Mouse (Mus musculus): ENCODE data around the gene Ablim1.

Ablim1 gene

DNA sequence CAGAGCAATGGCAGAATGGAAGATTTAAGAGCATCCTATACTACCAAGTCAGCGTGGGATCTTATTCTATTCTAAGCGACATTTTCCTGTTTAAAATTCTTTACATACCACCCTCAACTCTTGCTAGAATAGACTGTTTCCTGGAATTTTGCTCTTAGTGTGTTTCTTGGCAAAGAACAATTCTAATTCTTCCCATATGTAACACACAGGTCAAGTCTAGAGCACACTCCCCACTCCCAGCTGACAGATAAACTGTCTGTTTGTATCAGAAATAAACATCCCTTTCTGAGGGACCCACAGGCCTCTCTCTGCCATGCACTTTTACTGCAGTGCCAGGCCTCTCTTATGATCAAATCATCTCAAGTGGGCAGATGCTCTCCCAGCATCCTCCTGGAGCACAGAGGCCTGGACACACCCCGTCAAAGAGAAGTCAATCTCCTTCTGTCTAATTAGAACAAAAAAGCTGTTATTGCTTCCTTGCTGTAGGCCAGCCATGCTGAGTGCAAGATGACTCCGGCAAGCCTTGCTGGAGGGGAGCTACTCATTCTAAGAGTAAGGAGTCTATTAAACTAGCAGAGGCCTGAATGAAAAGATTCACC lies 211.3 kb downstream of the Ablim1 start:
- no peak for DNase-seq (ENCODE audit: low spot score)

DNA sequence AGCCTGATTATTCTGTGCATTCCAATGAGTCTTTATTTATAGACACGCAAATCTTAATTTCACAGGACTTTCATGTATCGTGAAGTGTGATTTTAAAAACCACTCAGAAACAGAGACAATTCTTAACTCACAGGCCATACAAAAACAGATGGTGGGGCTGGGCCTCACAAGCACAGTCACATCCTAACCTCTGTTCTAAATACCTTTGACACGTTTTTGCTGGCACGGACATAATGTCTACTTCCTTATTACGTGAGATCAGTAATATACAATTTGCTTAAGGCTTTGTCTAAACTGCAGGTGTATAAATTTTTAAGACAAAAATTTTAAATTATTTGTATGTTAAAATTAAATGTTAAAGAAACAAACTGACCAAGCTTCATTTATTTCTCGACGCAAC lies 212.7 kb downstream of the Ablim1 start:
- DNase-seq (ENCODE audit: low spot score), result no peak

DNA sequence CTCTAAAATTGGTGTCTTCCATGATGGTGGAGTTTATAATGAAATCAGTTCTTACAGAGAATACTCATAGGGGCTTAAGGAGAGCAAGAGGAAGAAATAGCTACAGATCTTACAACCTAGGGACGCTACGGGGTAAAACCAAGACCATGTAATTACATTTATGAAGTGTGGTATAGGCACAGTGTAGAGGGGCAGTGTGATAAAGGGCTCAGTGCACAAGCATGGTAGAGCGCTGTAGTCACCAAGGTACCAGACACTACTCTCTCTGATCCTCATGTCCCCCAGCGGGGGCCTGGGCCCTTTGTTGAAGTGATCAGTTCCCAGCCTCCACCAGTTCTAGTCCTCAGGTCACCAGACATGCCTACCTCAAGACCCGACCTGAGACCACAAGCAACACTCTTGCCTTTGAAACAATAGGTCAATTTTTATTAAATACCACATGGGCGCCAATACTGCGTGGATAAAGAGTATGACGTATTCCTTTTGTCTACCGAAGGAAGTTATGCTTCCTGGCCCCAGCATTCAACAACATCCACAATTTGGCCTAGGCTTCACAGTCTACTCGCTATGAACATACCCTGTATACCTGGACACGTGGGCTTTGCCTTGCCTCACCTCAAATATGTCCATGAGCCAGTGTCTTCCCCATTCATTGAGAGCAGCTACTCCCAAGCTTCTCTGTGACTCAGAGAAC lies 213.8 kb downstream of the Ablim1 start:
- DNase-seq (ENCODE audit: low spot score), result no peak

DNA sequence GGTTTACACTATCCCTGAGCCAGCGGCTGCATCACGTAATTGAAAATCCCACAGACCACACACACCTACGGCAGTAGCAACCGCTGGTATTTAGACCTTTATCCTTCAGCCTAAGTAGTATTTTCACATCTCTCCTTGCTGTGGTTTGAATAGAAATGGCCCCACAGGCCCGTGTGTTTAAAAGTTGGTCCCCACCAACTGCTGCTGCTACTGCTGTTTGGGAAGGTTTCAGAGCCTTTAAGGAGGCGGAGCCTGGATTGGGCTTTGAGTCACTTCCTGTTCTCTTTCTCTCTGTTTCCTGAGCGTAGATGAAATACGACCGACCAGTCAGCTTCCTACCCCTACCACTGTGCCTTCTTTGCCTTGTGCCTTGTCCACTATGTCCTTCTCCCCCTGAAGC lies 214.7 kb downstream of the Ablim1 start:
- DNase-seq (ENCODE audit: low spot score), result no peak

DNA sequence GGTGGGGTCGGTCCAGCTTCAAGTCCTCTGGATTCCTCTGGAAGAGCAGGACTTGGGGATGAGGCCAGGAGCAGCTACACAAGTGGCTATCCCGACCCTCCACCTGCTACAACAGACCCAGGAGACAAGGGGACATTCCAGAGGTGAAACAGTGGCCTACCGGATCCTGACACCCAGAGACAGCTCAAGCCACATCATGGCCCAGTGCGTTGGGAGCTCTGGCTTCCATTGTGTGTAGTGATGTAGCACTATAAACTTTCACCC lies 215.7 kb downstream of the Ablim1 start:
- no peak for DNase-seq (ENCODE audit: low spot score)

DNA sequence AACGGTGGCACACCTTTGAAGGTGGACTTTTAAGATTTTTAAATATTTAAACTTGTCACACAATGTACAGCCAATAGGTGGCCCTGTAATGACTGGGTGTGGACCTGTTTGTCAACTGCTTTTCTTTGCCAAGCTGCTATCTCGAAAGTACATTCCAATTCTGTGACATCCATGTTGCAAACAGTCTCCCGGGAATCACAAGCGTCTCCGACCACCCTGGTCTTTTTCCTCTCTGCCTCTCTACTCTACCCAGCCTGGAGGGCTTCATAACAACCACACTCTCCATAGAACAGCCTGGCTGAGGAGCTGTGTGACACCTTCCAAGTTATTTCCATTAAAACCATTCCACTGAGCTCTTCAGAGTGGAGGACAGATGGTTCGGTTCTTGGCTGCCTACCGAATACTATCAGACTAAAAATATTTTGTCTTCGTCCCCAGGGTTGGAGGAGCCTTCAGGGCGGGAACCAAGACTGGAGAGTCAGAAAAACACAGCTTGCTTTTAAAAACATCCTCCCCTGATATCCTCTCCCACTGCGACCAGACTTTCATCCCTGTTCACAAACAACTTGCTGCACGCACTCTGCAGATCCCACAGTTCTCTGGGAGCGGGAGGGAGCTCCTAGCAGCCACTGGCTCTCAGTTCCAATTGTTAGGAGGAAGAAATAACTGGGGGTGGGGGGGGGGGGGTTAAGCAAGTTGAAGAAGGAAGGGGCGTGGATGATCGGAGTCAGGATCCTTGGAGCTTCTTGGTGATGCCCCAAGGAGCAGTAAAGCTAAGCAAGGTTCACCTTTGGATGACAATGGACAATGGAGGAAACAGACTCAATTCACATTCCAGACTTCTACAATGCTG lies 216.3 kb downstream of the Ablim1 start:
- peak; percentile 81 for DNase-seq (ENCODE audit: low spot score)

DNA sequence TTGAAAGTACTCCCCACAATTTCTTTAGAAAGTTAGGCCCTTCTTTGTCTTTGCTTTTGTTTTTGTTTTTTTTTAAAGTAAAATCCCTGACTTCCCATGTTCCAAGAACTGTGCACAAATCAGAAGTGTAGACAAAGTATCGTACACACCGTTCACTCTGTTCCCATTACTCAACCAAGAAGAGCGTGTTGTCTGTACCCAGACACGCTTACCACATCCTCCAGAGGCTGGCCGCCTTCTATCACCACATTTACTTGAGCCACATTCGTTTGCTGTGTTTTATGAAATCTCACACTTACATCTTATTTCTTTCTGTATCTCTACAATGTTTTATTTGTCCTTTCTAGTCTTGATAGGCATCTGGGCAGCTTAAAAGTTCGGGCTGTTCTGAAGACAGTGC lies 219.4 kb downstream of the Ablim1 start:
- no peak for DNase-seq (ENCODE audit: low spot score)

DNA sequence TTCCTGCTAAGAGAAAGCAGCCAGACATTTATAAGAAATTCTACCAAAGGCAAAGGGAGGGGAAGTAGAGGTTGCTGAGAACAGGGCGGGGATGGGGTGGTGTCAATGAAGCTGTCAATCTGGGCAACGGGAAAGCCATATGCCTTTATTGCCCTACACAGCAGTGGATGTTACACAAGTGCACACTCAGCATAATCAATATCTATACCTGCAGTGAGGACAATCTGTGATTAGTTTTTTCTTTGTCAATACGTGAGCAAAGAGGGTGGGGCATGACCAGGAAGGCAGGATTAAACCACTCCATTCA lies 221.1 kb downstream of the Ablim1 start:
- DNase-seq (ENCODE audit: low spot score), result no peak

DNA sequence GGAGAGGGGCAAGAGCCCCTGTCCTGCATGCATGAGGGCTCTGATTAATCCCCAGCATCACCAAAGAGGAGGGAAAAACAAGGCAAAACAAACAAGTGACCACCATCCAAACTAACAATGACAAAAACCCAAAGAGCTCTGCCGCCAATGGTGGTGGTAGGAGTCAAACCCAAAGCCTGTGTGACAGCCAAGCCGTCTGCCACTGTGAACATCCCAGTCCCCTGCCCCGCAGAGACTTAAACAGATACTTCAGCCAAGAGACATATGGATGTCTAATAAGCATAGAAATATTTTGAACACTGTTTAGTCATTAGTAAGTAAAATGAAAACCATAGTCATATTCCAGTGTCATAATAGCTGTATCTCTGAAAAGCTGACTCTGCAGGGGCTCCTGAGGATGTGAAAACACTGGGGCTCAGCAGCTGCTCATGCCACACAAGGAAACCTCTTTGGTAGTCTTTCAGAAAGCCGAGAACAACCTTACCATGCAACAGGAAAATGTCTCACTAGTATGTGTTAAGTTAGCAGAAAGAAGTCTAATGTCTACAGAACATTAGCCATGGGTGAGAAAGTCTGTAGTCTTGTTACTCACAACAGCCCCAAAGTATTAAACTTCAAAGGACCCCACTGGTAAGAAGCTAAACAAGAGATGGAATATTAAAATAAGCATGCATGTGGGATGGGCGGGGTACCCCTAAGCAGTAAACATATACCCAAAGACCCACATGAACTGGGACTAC lies 221.6 kb downstream of the Ablim1 start:
- no peak for DNase-seq (ENCODE audit: low spot score)

DNA sequence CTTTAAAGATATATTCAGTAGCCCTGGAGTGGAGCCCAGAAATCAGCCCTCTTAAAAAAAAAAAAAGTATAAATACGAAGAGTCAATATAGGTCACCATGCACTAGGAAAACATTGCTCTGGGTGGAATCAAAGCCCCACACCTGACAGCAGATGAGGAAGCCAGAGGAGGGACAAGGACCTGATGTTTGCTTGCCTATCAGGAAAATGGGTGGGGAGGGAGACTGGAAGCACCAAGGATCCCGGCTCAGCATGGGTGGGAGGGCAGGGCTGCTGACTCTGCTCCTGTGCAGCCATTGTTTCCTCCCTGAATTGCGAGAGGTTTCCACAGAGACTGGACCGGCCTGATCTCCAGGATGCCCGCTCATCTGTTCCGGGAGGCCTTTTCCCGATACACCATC lies 223.4 kb downstream of the Ablim1 start:
- no peak for DNase-seq (ENCODE audit: low spot score)

DNA sequence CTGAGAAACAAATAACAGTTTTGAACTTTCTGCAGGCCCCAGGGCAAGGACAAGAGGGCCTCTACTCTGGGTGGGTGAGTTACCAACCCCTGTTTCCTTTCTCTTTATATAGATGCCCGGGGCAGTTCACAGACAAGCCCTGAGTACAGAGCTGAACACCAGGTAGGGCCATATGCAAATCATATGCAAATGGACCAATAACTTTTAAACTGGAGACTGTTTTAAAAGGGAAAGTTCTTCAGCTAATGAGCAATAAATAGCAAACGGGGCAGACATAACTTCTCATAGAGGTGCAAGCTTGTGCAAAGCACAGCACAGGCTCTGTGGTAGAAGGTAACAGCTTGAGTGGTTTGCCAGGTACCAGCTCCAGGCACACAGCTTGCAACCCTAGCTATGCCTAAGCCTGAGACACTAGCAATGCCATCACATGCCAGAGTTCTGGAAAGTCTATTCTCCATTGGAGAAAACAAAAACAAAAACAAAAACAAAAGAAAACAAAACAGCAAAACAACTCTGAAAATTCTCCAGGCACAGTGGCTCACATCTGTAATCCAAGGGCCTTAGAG lies 225.8 kb downstream of the Ablim1 start:
- no peak for DNase-seq (ENCODE audit: low spot score)

DNA sequence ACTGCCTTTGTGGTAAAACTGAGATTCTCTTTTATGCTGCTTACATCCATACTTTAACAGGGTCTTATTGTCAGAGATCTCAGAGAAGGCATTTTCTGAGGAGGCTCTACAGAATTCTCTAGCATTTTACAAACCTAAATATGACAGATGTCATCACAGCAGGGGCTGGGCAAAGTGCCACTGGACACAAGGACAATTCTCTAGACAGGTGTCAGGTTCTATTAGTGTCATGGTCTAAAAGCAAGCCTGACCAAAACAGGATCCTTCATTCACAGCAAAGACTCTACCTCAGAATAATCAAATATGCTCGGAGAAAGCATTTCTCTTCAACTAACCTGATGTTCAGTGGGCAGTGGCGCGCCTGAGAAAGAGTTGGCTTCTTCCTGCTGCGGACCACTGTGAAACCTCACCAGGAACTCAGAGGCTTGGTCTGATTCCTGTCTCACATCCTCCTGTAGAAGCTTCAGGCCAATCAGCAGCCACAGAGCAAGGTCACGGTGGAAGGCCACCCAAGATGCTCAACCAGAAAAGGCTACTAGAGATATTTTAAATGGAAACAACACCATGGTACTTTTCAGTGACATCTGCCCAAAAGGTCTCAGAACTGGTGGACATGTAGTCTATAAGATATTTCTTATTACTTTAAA lies 230.1 kb downstream of the Ablim1 start:
- no peak for DNase-seq (ENCODE audit: low spot score)

DNA sequence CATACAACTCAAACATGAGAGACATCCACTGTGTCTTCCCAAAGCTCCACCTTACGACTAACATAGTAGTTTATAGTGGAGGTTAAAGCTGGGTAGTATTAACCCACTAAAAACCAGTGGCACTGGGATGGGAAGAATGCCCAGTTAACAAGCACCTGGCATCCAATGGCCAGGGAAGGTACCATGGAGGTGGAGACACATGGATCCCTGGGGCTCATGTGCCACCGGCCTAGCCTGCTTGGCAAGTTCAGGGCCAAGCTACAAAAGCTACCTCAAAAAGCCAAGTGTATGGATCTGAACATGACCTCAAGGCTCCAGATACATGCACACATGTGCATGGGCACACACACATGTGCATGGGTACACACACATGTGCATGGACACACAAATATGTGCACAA lies 230.8 kb downstream of the Ablim1 start:
- DNase-seq (ENCODE audit: low spot score), result no peak

DNA sequence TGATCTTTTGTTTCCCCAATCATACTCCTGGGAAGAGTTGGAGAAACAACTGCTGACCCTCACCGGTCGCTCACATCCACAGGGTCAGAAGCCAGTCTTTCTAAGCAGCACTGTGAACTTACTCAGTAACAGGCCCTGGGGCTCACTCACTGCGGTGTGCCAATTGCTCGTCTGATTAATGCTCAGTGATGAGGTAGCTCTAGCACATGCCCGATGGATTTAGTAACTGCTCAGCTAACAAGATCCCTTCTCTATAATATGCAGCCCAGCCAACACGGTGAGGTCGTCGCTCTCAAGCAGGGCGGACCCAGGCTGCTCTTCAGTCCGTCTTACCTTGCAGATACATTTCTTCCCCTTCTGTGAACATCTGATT lies 231.6 kb downstream of the Ablim1 start:
- DNase-seq (ENCODE audit: low spot score), result no peak

DNA sequence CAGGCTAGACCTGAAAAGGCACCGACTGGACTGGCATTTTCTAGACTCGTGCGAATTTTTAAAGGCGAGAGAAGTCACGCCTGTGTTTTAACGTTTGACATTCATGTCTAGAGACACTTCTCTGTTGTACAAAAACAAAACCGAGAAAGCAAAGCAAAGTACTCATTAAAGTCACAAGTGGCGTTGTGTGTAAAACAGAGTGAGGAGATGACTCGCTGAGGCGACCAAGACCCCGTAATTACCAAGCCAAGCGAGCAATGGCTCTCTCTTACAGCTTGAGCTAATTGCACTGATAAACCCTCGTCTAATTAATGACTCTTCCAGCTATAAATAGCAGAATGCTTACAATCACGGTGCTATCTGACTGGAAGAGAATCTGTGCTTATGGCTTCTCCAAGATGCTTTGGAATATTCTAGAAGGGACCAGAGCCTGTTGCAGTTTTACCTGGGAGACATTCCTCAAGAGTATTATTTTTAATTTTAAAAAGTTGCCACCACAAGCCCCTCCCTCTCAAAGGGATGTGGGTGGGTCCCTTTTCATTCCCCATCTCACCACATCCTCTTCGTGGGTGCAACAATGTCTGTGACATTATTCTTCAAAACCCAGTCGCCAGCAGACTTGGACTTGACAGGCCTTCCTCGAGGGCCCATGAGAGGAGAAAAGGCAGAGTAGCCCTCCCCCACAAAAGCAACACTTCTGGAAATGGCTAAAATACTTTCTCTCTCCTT lies 232.1 kb downstream of the Ablim1 start:
- DNase-seq (ENCODE audit: low spot score), result no peak

DNA sequence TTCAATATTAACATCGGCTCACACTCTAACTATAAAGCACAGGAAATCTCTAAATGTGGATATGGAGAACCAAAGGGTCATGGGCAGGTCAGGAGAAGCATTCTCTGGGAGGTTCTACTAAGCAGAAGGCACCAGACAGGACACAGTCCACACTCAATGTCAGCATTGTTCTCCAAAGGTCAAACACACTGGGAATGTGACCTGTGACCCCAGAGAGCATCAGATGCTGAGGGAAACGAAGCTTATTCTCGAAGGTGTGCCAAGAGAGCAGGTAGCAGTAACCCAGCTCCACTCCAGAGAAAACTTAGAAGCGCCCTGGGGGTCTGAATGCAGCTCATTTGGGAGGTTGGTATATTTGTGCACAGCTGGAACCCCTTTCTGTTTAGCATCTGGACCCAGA lies 233.2 kb downstream of the Ablim1 start:
- no peak for DNase-seq (ENCODE audit: low spot score)

DNA sequence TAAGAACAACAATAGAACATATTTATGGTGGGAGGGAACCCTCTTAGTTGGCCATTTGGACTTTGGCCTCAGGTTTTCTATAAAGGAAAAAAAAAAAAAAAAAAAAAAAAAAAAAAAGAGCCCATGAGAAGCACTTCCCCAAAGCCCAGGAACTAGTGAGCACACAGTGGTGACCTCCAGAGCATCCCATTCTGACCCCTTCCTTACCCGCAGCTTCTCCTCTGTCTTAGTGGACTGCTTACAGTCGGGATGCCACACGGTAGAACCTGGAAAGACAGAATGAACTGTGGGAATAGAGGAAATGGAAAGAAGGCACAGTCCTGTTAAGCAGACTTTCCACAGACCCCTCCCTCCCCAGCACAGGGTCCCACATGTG lies 235.1 kb downstream of the Ablim1 start:
- DNase-seq (ENCODE audit: low spot score), result no peak

DNA sequence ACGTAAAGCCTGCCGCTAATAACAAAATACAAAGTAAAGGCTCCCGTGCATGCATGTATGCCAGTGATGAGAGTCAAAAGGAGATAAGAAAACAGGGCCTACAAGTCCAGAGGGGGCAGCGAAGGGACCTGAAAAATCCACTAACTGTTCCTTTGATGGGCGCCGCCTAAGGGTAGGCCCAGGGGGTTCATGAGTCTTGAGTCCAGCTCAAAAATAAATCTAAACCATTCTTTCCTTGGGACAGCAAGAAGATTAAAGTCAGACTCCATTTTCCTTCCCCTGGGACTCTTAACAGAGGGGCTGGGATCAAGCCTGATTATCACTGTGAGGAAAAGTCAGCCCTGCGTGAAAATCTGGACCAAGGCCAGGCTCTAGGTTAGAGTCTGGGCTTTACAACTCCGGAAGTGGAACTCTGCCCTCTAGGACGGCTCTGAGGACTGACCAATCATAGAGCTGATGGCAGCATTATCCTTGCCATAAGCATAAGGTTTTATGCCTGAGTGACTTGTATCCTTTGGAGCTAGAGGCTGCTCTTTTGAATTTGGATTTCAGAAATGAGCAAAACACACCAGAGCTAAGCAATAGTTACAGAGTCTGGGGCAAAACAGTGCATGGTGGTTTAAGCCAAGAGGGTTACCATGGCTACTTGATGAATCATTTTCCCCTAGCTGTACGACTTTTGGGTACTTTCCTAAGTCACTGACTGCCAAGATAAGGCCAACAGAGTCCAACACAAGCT lies 235.7 kb downstream of the Ablim1 start:
- peak; percentile 48 for DNase-seq (ENCODE audit: low spot score)

DNA sequence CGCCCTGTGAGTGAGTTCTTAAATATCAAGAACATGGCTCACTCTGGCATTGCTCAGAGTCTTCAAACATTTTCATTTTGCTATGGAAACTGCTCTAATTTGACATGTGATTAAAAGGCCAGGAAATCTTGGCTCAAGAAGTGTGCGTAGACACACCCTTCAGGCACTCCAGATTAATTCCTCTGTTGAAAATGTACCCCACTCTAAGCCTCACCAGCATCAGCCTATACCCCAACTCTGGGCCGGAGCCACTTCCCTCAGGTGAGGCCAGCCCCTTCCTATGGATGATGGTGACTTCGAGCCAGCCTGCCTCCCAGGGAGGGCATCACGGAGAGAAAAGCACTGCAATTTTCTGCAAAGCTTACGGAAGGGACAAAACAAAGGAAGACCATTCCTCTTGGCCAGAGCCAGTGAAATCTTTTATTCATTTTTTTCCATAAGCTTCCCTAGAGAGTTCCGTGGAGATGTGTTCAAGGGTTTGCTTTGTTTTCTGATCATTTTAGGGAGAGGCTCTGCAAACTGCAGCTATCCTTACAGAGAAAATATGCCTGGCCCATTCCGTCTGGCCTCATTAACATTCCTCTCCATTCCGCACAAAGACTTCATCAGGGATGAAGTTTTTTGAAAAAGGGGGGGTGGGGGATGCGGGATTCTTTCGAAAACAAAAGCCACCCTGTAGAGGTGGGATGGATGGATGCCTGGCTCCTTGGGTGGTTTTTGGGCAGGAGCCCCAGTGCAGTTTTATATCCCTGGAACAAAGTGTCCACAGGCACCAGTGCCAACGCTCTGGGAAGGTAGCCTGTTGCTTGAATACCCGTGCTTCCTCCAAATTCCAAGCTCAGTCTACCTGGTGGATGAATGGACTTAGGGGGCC lies 236.7 kb downstream of the Ablim1 start:
- DNase-seq (ENCODE audit: low spot score), result peak; percentile 33

DNA sequence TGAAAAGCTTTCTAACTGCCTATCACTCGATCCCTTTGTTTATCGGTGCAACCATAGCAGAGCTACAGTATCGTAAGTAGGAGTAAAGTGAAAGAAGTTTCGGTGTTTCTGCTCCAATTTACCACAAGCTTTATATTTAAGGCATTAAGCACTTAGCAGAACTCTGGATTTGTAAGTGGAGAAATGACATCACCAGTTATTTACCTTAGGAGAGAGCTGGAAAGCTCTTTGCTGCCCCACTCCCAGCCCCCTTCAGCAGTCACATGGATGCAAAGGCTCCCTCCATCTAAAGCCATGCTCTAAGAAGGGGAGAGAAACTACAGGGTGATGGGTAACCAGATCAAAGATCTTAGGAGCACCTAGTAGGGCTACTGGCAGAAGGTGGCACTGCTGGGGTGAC lies 241.3 kb downstream of the Ablim1 start:
- no peak for DNase-seq (ENCODE audit: low spot score)
